Mouse (Mus musculus) bone marrow macrophage, adult 2 months (primary cell): ENCODE measurements around the gene 9130019O22Rik. TPM values are rescaled to one million over a fixed set of nuclear protein-coding genes. Genes with fewer than 3 reads are reported as not detected.
"Not testable (repeated sequence)": the region's sequence is repeated elsewhere in the genome, so short reads cannot be mapped to it uniquely, and the experiment has no call there.

Experiments
- H3K27ac ChIP-seq: 2 replicates; pipeline ENCODE4 v1.5.1; 2012; ENCODE audit warnings: low read depth, low read length; ENCODE audit not compliant: insufficient read depth
- H3K4me1 ChIP-seq: 2 replicates; pipeline ENCODE4 v1.6.1; 2012; ENCODE audit warnings: low read length; ENCODE audit not compliant: control insufficient read depth, insufficient read depth
- H3K4me3 ChIP-seq: 2 replicates; pipeline ENCODE4 v1.5.1; 2012; ENCODE audit warnings: mild to moderate bottlenecking, low read length, moderate library complexity; ENCODE audit not compliant: insufficient read depth
- CTCF ChIP-seq: IDR thresholded peaks from 2 replicates; pipeline ENCODE4 v1.5.1; 2012; ENCODE audit warnings: low read depth, mild to moderate bottlenecking, low read length, moderate library complexity
- POLR2A ChIP-seq: IDR thresholded peaks from 2 replicates; pipeline ENCODE4 v1.6.1; 2012; ENCODE audit warnings: mild to moderate bottlenecking, low read depth, low read length, borderline replicate concordance
- polyA plus RNA-seq: library from polyadenylated mRNA; stranded (reverse); fragments of >200 nt; gene quantifications from 2 replicates; pipeline ENCODE4 v1.2.4, GENCODE M21; 2012; ENCODE audit not compliant: missing spikeins, insufficient read depth, insufficient read length

9130019O22Rik gene
- 2.8 and 2.9 TPM in 2 replicates for polyA plus RNA-seq

GRCm38 (mm10) chr7:127386641-127387392 is at the start of gene 9130019O22Rik:
Gene 9130019O22Rik, minus strand, starts transcription at chr7:127387166.
- TF ChIP-seq CTCF (no peak), POLR2A (0 out of 2 replicates have a peak, but pooled peaks have one; percentile 30)
- Histone ChIP-seq H3K4me3 (peak within 1 kb of the TSS; percentile 61), H3K27ac (no peak within 1 kb of the TSS), H3K4me1 (peaks cover under 1% of the 10 kb centered on the region)

- H3K4me1 ChIP-seq: no peaks in the 10 kb centered on the region
- no peak overlapping the region for H3K27ac ChIP-seq
- TF ChIP-seq POLR2A: no peak
- TF ChIP-seq CTCF: no peak
- no peak overlapping the region for H3K4me3 ChIP-seq
These were observed 48.2 kb upstream of the 9130019O22Rik start for GRCm38 (mm10) chr7:127435206-127435605.

GRCm38 (mm10) chr7:127426354-127426753 is 39.4 kb upstream of the 9130019O22Rik start:
- Histone ChIP-seq H3K4me3 (no peak overlapping the region), H3K4me1 (no peaks in the 10 kb centered on the region), H3K27ac (no peak overlapping the region)
- TF ChIP-seq POLR2A (no peak), CTCF (no peak)

GRCm38 (mm10) chr7:127425911-127426310 is 38.9 kb upstream of the 9130019O22Rik start:
- no peak for TF ChIP-seq POLR2A
- no peak for TF ChIP-seq CTCF
- Histone ChIP-seq H3K27ac (no peak overlapping the region), H3K4me3 (no peak overlapping the region), H3K4me1 (0 out of 2 replicates have a peak, but pooled peaks cover 2% of the 10 kb centered on the region)

- Histone ChIP-seq H3K4me1 (0 out of 2 replicates have a peak, but pooled peaks cover 4% of the 10 kb centered on the region), H3K27ac (no peak overlapping the region), H3K4me3 (no peak overlapping the region)
- TF ChIP-seq POLR2A: no peak
These were observed 38.3 kb upstream of the 9130019O22Rik start for GRCm38 (mm10) chr7:127425291-127425690.

- TF ChIP-seq CTCF (no peak), POLR2A (no peak)
- H3K4me3 ChIP-seq: peak overlapping the region; percentile 82
- 0 out of 2 replicates have a peak, but pooled peaks cover 4% of the 10 kb centered on the region for H3K4me1 ChIP-seq
- H3K27ac ChIP-seq: no peak overlapping the region
These were observed 35.3 kb upstream of the 9130019O22Rik start for GRCm38 (mm10) chr7:127422247-127422646.

GRCm38 (mm10) chr7:127421388-127422191 is 34.6 kb upstream of the 9130019O22Rik start, which contains the start of gene Zfp688:
Gene Zfp688, minus strand, starts transcription at chr7:127422068.
- peak within 1 kb of the TSS; percentile 38 for H3K27ac ChIP-seq
- H3K4me3 ChIP-seq: peak within 1 kb of the TSS; percentile 82
- 0 out of 2 replicates have a peak, but pooled peaks cover 4% of the 10 kb centered on the region for H3K4me1 ChIP-seq
- TF ChIP-seq CTCF (no peak), POLR2A (no peak)

- H3K4me3 ChIP-seq: no peak overlapping the region
- H3K4me1 ChIP-seq: 0 out of 2 replicates have a peak, but pooled peaks cover 2% of the 10 kb centered on the region
- TF ChIP-seq CTCF: no peak
- TF ChIP-seq POLR2A: no peak
- no peak overlapping the region for H3K27ac ChIP-seq
These were observed 24.5 kb upstream of the 9130019O22Rik start for GRCm38 (mm10) chr7:127411418-127411817.

GRCm38 (mm10) chr7:127406002-127406987 is 19.3 kb upstream of the 9130019O22Rik start, which contains the start of gene Zfp764:
Gene Zfp764, minus strand, starts transcription at chr7:127406822.
- not testable (repeated sequence) for H3K4me1 ChIP-seq
- Histone ChIP-seq H3K27ac (peak within 1 kb of the TSS; percentile 47; the same call in 1 of the 2 replicates), H3K4me3 (peak within 1 kb of the TSS; percentile 74)
- TF ChIP-seq CTCF: peak; percentile 59

GRCm38 (mm10) chr7:127404101-127404500 is 17.1 kb upstream of the 9130019O22Rik start:
- not testable (repeated sequence) for H3K27ac ChIP-seq, H3K4me1 ChIP-seq

More at GRCm38 (mm10) chr7:127404101-127404500, 17.1 kb upstream of the 9130019O22Rik start:
- H3K4me3 ChIP-seq: not testable (repeated sequence)
